19 mouse cellular contexts compared by ENCODE assay signal in genomic region chr12:55526983-55527752, GRCm38 (mm10). TPM values are rescaled to one million over a fixed set of nuclear protein-coding genes. Genes with fewer than 3 reads are reported as not detected.
DNase-seq lines count a peak whose midpoint lies in the region; ATAC-seq and TF ChIP-seq lines count a peak whose summit lies in the region.
"Had no signal": no experiment of that assay in that cellular context is flagged by ENCODE, and none has a peak within 500 bp of the region (broad histone marks: within the 10 kb centered on the region; RNA-seq: fewer than 3 reads in every experiment).

No protein-coding gene starts in this region.

- no peak overlapping the region for H3K4me3 ChIP-seq in forebrain, embryonic 14.5 days (ENCODE audit: low read depth, low read length)
- no peak overlapping the region for H3K4me3 ChIP-seq in forebrain, embryonic 11.5 days (ENCODE audit: low read depth, low read length)
- no peak overlapping the region for H3K4me3 ChIP-seq in midbrain, embryonic 11.5 days (ENCODE audit: low read depth, low read length)
- H3K4me3 ChIP-seq in liver, postnatal 0 days (ENCODE audit: low read depth, low read length) = no peak overlapping the region
- H3K4me3 ChIP-seq: embryonic facial prominence, embryonic 12.5 days; limb, embryonic 10.5 days had no signal

- no peak overlapping the region for H3K9ac ChIP-seq in forebrain, embryonic 14.5 days (ENCODE audit: low read length)
- H3K9ac ChIP-seq in forebrain, embryonic 11.5 days (ENCODE audit: low read length) = no peak overlapping the region
- H3K9ac ChIP-seq in midbrain, embryonic 11.5 days (ENCODE audit: low read length) = no peak overlapping the region
- no peak overlapping the region for H3K9ac ChIP-seq in liver, postnatal 0 days (replicated peaks)
- H3K9ac ChIP-seq: embryonic facial prominence, embryonic 12.5 days had no signal

- TF ChIP-seq CTCF in liver, postnatal 0 days (IDR thresholded peaks at IDR 0.05; ENCODE audit: low read depth) = no peak

- H3K4me2 ChIP-seq in forebrain, embryonic 14.5 days (ENCODE audit: low read length) = no peak overlapping the region
- H3K4me2 ChIP-seq in forebrain, embryonic 11.5 days (ENCODE audit: low read depth, low read length, severe bottlenecking) = no peak overlapping the region
- no peak overlapping the region for H3K4me2 ChIP-seq in midbrain, embryonic 11.5 days
- H3K4me2 ChIP-seq in liver, postnatal 0 days (ENCODE audit: low read depth, low read length) = no peak overlapping the region
- H3K4me2 ChIP-seq: embryonic facial prominence, embryonic 12.5 days had no signal

- no peaks in the 10 kb centered on the region for H3K4me1 ChIP-seq in forebrain, embryonic 14.5 days (ENCODE audit: control insufficient read depth, insufficient read depth, low read length)
- H3K4me1 ChIP-seq in forebrain, embryonic 11.5 days (replicated peaks; ENCODE audit: control insufficient read depth, insufficient read depth, low read length) = no peaks in the 10 kb centered on the region
- H3K4me1 ChIP-seq in midbrain, embryonic 11.5 days (ENCODE audit: control insufficient read depth, insufficient read depth, low read length) = no peaks in the 10 kb centered on the region
- no peaks in the 10 kb centered on the region for H3K4me1 ChIP-seq in liver, postnatal 0 days (ENCODE audit: insufficient read depth)
- H3K4me1 ChIP-seq: embryonic facial prominence, embryonic 12.5 days; limb, embryonic 10.5 days had no signal

- ATAC-seq in forebrain, embryonic 14.5 days = no peak
- ATAC-seq in forebrain, embryonic 11.5 days (replicated peaks; ENCODE audit: low FRiP score) = no peak
- ATAC-seq in midbrain, embryonic 11.5 days (ENCODE audit: low FRiP score) = peak; percentile 48; the same call in 1 of the 2 replicates
- no peak for ATAC-seq in activated CD4-positive, CD25-positive, alpha-beta regulatory T cell, adult 4 months
- no peak for ATAC-seq in liver, postnatal 0 days
- ATAC-seq: intestine, embryonic 16.5 days had no signal

- H3K27me3 ChIP-seq in forebrain, embryonic 14.5 days (replicated peaks; ENCODE audit: control insufficient read depth, insufficient read depth, low read length) = no peaks in the 10 kb centered on the region
- no peaks in the 10 kb centered on the region for H3K27me3 ChIP-seq in forebrain, embryonic 11.5 days (ENCODE audit: control insufficient read depth, insufficient read depth, low read length)
- H3K27me3 ChIP-seq in midbrain, embryonic 11.5 days (ENCODE audit: control insufficient read depth, insufficient read depth, low read length) = no peaks in the 10 kb centered on the region
- no peaks in the 10 kb centered on the region for H3K27me3 ChIP-seq in liver, postnatal 0 days (ENCODE audit: insufficient read depth, low read length)
- H3K27me3 ChIP-seq: embryonic facial prominence, embryonic 12.5 days had no signal

- 62% methylated on average over 15 of the region's 15 CpGs for WGBS in forebrain, embryonic 14.5 days
- 68% methylated on average over 15 of the region's 15 CpGs for WGBS in forebrain, embryonic 11.5 days
- WGBS in midbrain, embryonic 11.5 days = 61% methylated on average over 15 of the region's 15 CpGs
- 69% methylated on average over 15 of the region's 15 CpGs for WGBS in liver, postnatal 0 days (ENCODE audit: insufficient replicate concordance)

- DNase-seq in forebrain, embryonic 14.5 days (ENCODE audit: low spot score) = peak; percentile 33
- no peak for DNase-seq in forebrain, embryonic 11.5 days (ENCODE audit: low spot score)
- DNase-seq in right cerebral cortex, postnatal 14 days = peak; percentile 14
- DNase-seq in right cerebral cortex, adult 2 months (ENCODE audit: low spot score in 2 of 2) = no peak
- DNase-seq in midbrain, embryonic 11.5 days (ENCODE audit: low spot score, missing footprints) = peak; percentile 75
- DNase-seq in frontal cortex, postnatal 10 days (ENCODE audit: low spot score in 2 of 2) = no peak
- DNase-seq in liver, postnatal 0 days = no peak
- DNase-seq: heart, postnatal 10 days; kidney, postnatal 4 days; right cerebral cortex, postnatal 25 days had no signal

- H3K27ac ChIP-seq in forebrain, embryonic 14.5 days (ENCODE audit: low read depth, low read length) = no peak overlapping the region
- H3K27ac ChIP-seq in forebrain, embryonic 11.5 days (ENCODE audit: low read depth, low read length) = no peak overlapping the region
- no peak overlapping the region for H3K27ac ChIP-seq in midbrain, embryonic 11.5 days (ENCODE audit: low read depth, low read length)
- H3K27ac ChIP-seq in liver, postnatal 0 days (ENCODE audit: low read depth) = no peak overlapping the region
- H3K27ac ChIP-seq: embryonic facial prominence, embryonic 12.5 days; limb, embryonic 10.5 days; macrophage had no signal

- H3K36me3 ChIP-seq in forebrain, embryonic 14.5 days (ENCODE audit: control insufficient read depth, insufficient read depth, low read length) = no peaks in the 10 kb centered on the region
- H3K36me3 ChIP-seq in forebrain, embryonic 11.5 days (ENCODE audit: control insufficient read depth, insufficient read depth, low read length) = no peaks in the 10 kb centered on the region
- no peaks in the 10 kb centered on the region for H3K36me3 ChIP-seq in midbrain, embryonic 11.5 days (ENCODE audit: control insufficient read depth, insufficient read depth, low read length)
- H3K36me3 ChIP-seq in liver, postnatal 0 days (replicated peaks; ENCODE audit: insufficient read depth, low read length) = no peaks in the 10 kb centered on the region
- H3K36me3 ChIP-seq: embryonic facial prominence, embryonic 12.5 days; G1E; limb, embryonic 10.5 days had no signal

- TF ChIP-seq EP300 in liver, postnatal 0 days (IDR thresholded peaks at IDR 0.05; ENCODE audit: low read depth) = no peak

- no peaks in the 10 kb centered on the region for H3K9me3 ChIP-seq in forebrain, embryonic 14.5 days (replicated peaks; ENCODE audit: control insufficient read depth, low read length)
- H3K9me3 ChIP-seq in forebrain, embryonic 11.5 days (ENCODE audit: control insufficient read depth, low read length) = no peaks in the 10 kb centered on the region
- no peaks in the 10 kb centered on the region for H3K9me3 ChIP-seq in midbrain, embryonic 11.5 days (ENCODE audit: control insufficient read depth, low read length)
- no peaks in the 10 kb centered on the region for H3K9me3 ChIP-seq in liver, postnatal 0 days (ENCODE audit: low read length)
- H3K9me3 ChIP-seq: embryonic facial prominence, embryonic 12.5 days; G1E; limb, embryonic 10.5 days had no signal

RNA-seq across cellular contexts. Expression of gene Nfkbia, which starts 34.7 kb away (rescaled TPM):
- 40.0 and 49.7 TPM in 2 replicates for polyA plus RNA-seq in forebrain, embryonic 14.5 days (2014; fragmentation: Nextera tagmentation; extraction: Ambion mirVana)
- polyA plus RNA-seq in forebrain, embryonic 11.5 days (2014; fragmentation: Nextera tagmentation; extraction: Ambion mirVana) = 40.8 and 41.2 TPM in 2 replicates
- 43.1 and 45.0 TPM in 2 replicates for polyA plus RNA-seq in midbrain, embryonic 11.5 days (2014; fragmentation: Nextera tagmentation; extraction: Ambion mirVana)
- 100 to 1,000 TPM; 513 to 551 TPM for polyA plus RNA-seq in activated CD4-positive, CD25-positive, alpha-beta regulatory T cell, adult 4 months (2017; shearing (Covaris generic))
- polyA plus RNA-seq in liver, postnatal 0 days (2015; fragmentation: Nextera tagmentation; extraction: Ambion mirVana) = 27.9 and 38.5 TPM in 2 replicates

RNA-seq across cellular contexts. Expression of gene Aldoart2, which starts 37.9 kb away (rescaled TPM):
- polyA plus RNA-seq in forebrain, embryonic 14.5 days (2014; fragmentation: Nextera tagmentation; extraction: Ambion mirVana) = not detected in 2 replicates
- polyA plus RNA-seq in forebrain, embryonic 11.5 days (2014; fragmentation: Nextera tagmentation; extraction: Ambion mirVana) = not detected in 2 replicates
- polyA plus RNA-seq in midbrain, embryonic 11.5 days (2014; fragmentation: Nextera tagmentation; extraction: Ambion mirVana) = not detected in 2 replicates
- polyA plus RNA-seq in activated CD4-positive, CD25-positive, alpha-beta regulatory T cell, adult 4 months (2017; shearing (Covaris generic)) = under 1 TPM in 1 of 2 experiments, not detected in 1; 0.20 TPM
- polyA plus RNA-seq in liver, postnatal 0 days (2015; fragmentation: Nextera tagmentation; extraction: Ambion mirVana) = not detected in 2 replicates
- polyA plus RNA-seq: C2C12; embryonic facial prominence, embryonic 12.5 days; frontal cortex, adult 2 months; intestine, embryonic 16.5 days; limb, embryonic 10.5 days; liver, embryonic 16.5 days; macrophage had no signal

Comparison
In these comparisons a context has a peak if more than half of its experiments do, and no peak if none do; other contexts are left out.
1. DNase-seq: peak in forebrain, embryonic 14.5 days (single experiment), right cerebral cortex, postnatal 14 days (single experiment) and midbrain, embryonic 11.5 days (single experiment); none in forebrain, embryonic 11.5 days (single experiment), right cerebral cortex, adult 2 months (0 of 2), frontal cortex, postnatal 10 days (0 of 2) and liver, postnatal 0 days (single experiment).
2. RNA of gene Nfkbia, which starts 34.7 kb away (polyA plus RNA-seq): 513 to 551 TPM in activated CD4-positive, CD25-positive, alpha-beta regulatory T cell, adult 4 months; 43.1 to 45.0 TPM in midbrain, embryonic 11.5 days, 40.8 to 41.2 TPM in forebrain, embryonic 11.5 days, 40.0 to 49.7 TPM in forebrain, embryonic 14.5 days and 27.9 to 38.5 TPM in liver, postnatal 0 days; every median in the first group is over 10 times any median in the second.